Mouse (Mus musculus) T-helper 1 cell (primary cell): ENCODE results near the gene Rnpepl1.
"Not testable (repeated sequence)": the region's sequence is repeated elsewhere in the genome, so short reads cannot be mapped to it uniquely, and the experiment has no call there.

Experiments
- in situ Hi-C: fragments of 300-600 bp; cut with MboI, MseI; formaldehyde crosslinking; loops from one replicate; pipeline ENCODE4 v1.15.1; 2025; ENCODE audit warnings: high pct_unique_total_duplicates

Rnpepl1 gene

GRCm38 (mm10) chr1:92936467-92936866 is 25.9 kb downstream of the Rnpepl1 start:
- in situ Hi-C loops = loop anchor here (25.0 kb wide), 1 partner anchor 1526 kb away; no protein-coding TSS in a partner anchor

- in situ Hi-C loops = loop anchor here (25.0 kb wide), 1 partner anchor 1525 kb away; no protein-coding TSS in a partner anchor
Observed at GRCm38 (mm10) chr1:92937797-92938196, 27.2 kb downstream of the Rnpepl1 start.

GRCm38 (mm10) chr1:92939746-92940145 is 29.2 kb downstream of the Rnpepl1 start:
- in situ Hi-C loops = loop anchor here (10.0 to 25.0 kb wide), 2 partner anchors 605 to 1523 kb away; no protein-coding TSS in a partner anchor

DNA sequence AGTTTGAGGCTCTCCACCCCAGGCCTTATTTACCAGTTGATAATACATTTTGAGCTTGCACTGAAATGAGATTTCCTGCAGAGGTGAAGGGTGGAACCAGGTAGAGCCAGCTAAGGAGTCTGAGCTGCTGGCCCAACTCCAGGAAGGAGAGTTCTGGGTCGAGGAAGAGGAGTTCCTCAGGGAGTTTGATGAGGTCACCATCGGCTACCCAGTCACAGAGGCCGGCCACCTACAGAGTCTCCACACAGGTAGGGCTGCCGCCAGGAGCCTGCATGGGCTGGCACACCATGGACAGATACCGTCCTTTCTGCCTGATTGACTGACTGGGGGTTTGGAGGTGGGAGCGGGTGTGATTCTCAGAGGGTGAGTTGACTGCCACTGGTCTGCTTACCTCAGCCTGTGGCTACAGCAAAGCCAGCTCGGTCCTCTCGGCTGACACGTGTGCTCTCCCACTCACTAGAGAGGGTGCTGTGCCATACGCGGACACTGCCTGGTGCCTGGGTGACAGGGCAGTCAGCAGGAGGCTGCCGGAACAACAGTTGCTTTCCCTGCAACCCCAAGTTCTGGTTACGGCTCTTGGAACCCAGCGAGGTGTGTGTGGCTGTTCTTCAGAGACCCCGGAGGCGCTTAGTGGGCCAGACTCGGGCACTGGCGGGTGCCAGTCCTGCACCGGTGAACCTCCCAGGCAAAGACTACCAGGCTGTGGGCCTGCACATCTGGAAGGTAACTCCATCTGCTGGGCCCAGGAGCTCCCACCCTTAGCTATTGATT is 32.8 kb downstream of the Rnpepl1 start:
- in situ Hi-C loops = loop anchor here (10.0 to 25.0 kb wide), 2 partner anchors 601 to 1519 kb away; no protein-coding TSS in a partner anchor

GRCm38 (mm10) chr1:92947966-92948365 is 37.4 kb downstream of the Rnpepl1 start:
- in situ Hi-C loops = loop anchor here (10.0 to 25.0 kb wide), 2 partner anchors 597 to 1514 kb away; no protein-coding TSS in a partner anchor

GRCm38 (mm10) chr1:92949426-92949825 is 38.8 kb downstream of the Rnpepl1 start:
- in situ Hi-C loops = loop anchor here (10.0 to 25.0 kb wide), 2 partner anchors 595 to 1513 kb away; no protein-coding TSS in a partner anchor

DNA sequence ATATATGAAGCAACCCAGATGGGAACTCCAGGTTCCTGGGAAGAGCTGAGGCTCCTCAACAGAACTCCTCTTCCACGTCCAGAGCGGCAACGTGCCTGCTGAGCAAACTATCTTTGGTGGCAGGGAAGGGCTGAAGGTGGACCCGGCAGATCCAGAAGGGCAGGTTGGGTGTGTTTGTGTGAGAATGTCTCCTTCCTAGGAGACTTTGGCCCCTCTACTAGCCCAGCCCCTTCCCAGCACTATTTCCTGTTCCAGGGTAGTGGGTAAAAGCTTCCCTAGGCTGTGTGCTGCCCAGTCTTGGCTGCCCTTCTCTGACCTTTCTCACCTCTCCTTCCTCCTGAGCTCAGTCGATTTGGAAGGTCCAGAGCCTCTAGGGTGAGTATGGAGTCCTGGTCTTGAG is 40.0 kb downstream of the Rnpepl1 start, which contains the start of gene Gpr35:
TSS of gene Gpr35 (plus strand) at position 259 of the 400 bp plus-strand sequence.
- in situ Hi-C loops = no loop called here

- in situ Hi-C loops = no loop called here
Observed at GRCm38 (mm10) chr1:92953641-92954040, 43.1 kb downstream of the Rnpepl1 start.

DNA sequence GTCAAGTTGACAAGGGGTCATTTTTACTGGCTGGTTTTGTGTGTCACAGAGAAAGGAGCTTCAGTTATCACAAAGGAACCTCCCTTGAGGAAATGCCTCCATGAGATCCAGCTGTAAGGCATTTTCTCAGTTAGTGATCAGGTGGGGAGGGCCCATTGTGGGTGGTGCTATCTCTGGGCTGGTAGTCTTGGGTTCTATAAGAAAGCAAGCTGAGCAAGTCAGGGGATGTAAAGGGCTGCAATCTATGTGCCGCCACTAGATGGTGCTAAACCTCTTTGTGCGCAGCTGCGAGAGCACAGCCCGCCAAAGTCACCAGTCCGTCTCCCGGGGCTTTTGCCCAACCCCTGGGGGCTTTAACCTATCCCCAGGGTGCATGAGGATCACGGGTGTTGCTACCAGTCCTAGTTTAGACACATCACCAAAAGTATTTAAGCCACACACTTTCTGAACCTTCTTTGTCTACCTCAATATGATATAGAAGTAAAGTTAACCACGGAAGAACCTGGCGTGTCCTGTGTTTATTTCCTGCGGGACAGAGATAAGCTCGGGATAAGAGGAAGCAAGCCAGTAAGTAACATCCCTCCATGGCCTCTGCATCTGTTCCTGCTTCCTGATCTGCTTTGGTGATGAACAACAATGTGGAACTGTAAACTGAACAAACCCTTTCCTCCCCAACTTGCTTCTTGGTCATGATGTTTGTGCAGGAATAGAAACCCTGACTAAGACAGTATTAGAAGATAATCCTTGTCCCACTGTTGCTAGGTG is 46.2 kb downstream of the Rnpepl1 start:
- in situ Hi-C loops = not testable (repeated sequence)

- in situ Hi-C loops = no loop called here
Observed at GRCm38 (mm10) chr1:92958999-92959398, 48.4 kb downstream of the Rnpepl1 start.

- in situ Hi-C loops = not testable (repeated sequence)
Observed at GRCm38 (mm10) chr1:92970791-92971190, 60.2 kb downstream of the Rnpepl1 start.

DNA sequence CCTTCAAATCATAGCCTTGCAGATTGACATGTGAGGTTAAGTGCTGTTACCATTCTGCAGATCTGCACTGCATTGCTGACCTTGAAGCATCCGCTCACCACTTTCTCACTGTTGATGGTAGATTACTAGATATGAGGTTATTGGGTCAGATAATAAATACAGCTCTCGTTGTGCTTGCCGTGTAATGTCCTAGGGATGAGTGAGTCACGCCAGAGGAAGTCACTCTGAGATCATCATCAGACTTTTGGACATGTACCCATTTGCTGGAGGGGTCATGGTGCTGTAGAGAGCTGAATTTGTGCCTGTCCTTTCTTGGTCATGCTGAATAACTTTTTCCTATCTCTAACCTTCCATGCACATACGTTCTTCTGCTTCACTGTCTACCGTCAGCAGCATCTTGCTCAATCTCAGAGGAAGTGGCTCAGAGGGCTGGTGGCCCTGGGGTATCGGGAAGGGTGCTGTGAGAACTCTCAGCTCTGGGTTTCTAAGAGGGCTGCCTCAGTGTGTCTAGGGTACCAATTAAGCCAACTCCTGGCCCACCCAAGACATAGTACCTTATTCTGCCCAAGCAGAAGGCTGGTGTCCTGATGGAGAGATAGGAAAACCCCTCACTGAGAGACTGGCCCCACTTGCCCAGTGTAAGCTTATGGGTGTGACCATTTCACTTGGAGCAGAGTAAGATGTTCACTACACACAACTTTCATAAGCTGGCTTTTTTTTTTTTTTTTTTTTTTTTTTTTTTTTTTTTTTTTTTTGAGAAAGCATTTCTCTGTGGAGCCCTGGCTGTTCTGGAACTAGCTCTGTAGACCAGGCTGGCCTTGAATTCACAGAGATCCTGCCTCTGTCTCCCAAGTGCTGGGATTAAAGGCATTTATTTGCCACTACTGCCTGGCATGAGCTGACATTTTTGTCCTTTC is 61.6 kb downstream of the Rnpepl1 start:
- in situ Hi-C loops = no loop called here

DNA sequence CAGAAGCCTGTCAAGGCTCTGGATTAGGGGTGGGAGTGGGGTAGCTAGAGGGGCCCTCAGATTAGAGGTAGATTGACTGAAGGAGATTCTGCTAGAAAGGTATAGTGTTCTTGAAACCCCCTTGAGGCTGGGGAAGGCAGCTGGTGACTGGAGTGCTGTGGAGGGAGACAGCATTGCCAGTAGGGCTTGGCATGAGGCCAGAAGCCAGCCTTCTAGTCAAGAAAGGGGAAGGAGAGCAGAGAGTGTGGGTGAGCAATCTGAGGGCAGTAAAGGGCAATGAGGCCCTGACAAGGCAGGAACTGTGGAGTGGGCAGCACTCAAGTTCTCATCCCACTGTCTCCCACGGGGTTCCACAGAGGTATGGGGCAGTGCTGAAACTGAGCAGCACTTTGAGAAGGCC is 62.3 kb downstream of the Rnpepl1 start:
- in situ Hi-C loops = no loop called here
